Mouse (Mus musculus): ENCODE data around the gene Arhgef9.

DNA sequence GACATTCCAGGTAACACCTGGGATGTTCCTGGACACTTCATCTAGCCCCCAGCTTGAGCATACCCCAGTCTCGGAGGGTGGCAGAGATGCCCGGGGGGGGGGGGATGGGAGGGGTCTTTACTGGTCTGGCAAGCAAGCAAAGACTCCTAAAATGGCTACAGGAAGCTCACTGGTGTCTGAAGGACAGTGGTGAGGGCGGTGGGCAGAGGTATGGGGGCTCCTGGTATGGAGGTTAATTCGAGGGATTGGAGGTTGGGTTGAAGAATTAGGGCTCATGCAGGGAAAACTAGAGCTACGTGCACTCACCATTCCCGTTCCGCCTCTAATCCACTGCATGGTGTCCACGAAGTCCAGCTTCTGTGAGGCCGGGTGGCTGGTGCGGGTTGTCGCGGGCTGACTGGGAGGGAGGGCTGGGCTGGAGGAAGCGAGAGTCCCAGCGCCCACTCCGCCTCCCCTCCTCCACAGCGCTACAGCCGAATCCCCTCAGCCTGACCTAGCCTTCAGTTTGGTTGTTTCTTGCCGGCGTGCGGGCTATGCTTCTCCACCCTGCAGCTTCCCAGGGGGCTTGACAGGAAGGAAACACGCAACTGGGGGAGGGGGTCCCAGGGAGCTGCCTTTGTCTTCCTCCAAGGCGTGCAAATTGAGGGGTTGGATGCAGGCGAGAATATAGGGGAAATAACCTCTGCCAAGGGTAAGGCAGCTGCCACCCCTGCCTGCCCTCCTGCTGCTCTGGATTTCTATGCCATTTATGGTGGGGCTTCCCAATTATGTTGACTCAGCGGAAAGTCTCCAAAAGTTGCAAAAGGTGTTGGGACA is at the start of gene Arhgef9:
- TF ChIP-seq CTCF (IDR thresholded peaks at IDR 0.05; ENCODE audit: low read depth): no peak
- no peak for TF ChIP-seq EP300 (optimal IDR thresholded peaks at IDR 0.05)
